Mouse (Mus musculus): Measurements from ENCODE around the gene Pitpna.

GRCm38 (mm10) chr11:75538184-75538969 is 49.5 kb upstream of the Pitpna start:
- no peak for TF ChIP-seq CTCF (IDR thresholded peaks at IDR 0.05; ENCODE audit: extremely low read depth, insufficient read depth, low read length)
- TF ChIP-seq POLR2A (IDR thresholded peaks at IDR 0.05; ENCODE audit: extremely low read depth, insufficient read depth, low read length) = no peak

All from cortical plate, adult 2 months (tissue).